Mouse (Mus musculus) left cerebral cortex, postnatal 14 days (tissue): ENCODE measurements around the gene Cnnm3. TPM values are rescaled to one million over a fixed set of nuclear protein-coding genes. Genes with fewer than 3 reads are reported as not detected.

Experiments
- DNase-seq, 2 experiments: peaks; one replicate each; pipeline ENCODE4 v3.0.0; 2021 to 2022; ENCODE audit warnings: low spot score in 2 of 2, mixed read lengths in 1 of 2
- intact Hi-C: fragments of 180-260 bp; cut with DNase I; formaldehyde crosslinking; loops from one replicate; pipeline ENCODE4 v1.15.1; 2025
- microRNA-seq, 2 experiments: library from miRNA; unstranded; fragments of <30 nt; microRNA quantifications; one replicate each; pipeline ENCODE4 v1.2.0; 2022
- total RNA-seq, 2 experiments: library from RNA; stranded (reverse); gene quantifications; 2 replicates each; pipeline ENCODE4 v1.2.3; 2021

Gene Cnnm3
- total RNA-seq, 2 experiments from 2014 or later, result 28.7 to 30.4 TPM

- intact Hi-C loops, result no loop called here
- DNase-seq, result no peak
Measured at GRCm38 (mm10) chr1:36568776-36569175, 57.1 kb downstream of the Cnnm3 start.

DNA sequence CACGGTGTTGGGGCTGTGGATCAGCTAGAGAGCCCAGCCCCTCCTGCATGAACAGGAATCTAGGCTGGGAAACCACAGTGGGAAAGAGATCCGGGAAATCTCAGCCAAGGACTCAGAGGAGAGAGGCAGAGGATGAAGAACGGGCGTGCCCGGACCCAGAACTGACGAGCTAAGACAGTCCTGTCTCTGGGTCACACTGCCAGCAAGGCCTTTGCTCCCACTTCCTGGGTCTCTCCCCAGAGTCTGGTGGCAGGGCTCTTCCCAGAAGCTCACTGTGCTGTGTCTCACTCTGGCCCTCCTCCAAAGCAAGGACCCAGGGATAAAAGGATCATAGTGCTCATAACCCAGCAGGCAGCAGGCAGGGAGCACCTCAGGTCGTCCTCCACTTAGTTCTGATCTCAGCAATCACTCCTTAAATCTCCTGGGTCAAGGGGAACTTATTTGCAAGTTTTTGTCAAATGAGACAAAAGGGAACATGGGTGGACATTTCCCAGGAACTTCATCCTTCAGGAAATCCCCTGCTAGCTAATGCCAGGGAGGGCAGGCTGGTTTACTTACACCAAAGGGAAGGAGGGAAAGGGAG is 58.1 kb downstream of the Cnnm3 start:
- intact Hi-C loops, result no loop called here
- DNase-seq, result no peak

DNA sequence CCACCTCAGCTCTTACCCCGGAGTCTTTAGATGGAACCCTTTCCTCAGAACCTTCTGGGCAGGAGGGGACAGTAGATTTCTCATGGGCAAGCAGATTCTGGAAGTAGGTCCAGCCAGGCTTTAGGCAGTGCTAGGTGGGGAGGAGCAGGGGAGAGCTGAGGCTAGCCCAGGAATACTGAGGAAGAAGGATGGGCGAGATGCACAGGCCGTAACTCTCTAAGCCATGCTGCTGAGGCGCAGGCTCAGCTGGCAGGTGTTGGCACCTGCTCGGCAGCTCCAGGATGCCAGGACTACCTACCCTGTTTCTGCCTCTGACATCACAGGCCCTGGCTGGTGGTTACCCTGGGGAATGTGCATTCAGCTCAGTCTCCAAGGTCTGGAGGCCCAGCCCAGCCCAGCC is 58.7 kb downstream of the Cnnm3 start:
- no peak for DNase-seq
- intact Hi-C loops, result no loop called here

GRCm38 (mm10) chr1:36571627-36572026 is 60.0 kb downstream of the Cnnm3 start:
- DNase-seq, result no peak
- intact Hi-C loops, result no loop called here

DNA sequence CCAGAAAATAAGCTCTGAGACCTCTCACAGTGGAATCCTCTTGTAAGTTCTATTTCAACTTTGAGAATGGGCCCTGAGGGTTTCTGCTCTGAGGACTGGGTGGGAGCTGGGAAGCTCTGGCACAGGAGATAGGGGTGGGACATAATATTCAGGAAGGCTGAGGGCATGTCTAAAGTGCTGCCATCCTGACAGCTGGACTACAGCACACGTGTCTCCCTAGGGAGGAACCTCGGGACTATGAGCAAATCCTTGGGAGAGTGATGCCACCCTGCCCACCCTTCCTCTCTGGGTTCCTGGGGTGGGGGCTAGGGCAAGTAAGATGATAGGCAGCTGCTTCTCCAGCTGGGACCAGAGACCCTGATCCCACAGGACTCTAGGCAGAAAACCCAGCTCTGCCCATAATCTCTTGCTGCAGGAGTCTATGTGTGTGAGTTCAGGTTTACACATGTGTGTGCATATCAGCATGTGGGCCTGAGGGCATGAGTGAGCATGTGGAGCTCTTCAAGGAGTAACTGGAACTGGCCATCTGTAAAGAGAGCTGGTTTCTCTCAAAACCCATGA is 60.6 kb downstream of the Cnnm3 start:
- DNase-seq, result no peak
- intact Hi-C loops, result no loop called here

- intact Hi-C loops, result no loop called here
Measured at GRCm38 (mm10) chr1:36572709-36573108, 61.0 kb downstream of the Cnnm3 start.

DNA sequence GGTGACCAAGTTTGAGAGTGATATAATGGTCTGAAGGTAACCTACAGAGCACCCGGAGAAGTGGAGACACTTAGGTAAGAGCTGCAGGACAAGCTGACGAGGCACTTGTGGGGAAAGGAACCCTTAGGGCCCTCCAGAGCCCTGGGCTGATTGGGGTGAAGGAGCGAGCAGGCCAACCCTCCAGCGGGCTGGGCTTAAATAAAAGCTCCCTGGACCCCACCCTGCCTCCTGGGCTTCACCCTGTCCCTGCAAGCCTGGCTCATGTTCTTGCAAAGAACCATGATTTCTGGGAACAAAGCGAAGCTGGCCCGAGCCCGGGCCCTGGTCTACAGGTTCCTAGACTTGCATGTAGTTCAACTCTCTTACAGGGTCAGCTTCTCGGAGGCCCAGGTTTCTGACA is 61.9 kb downstream of the Cnnm3 start:
- DNase-seq, result no peak
- intact Hi-C loops, result no loop called here

More at GRCm38 (mm10) chr1:36572709-36573108, 61.0 kb downstream of the Cnnm3 start:
- no peak for DNase-seq

- intact Hi-C loops, result no loop called here
- no peak for DNase-seq
Measured at GRCm38 (mm10) chr1:36574196-36574955, 62.7 kb downstream of the Cnnm3 start.

- DNase-seq, result no peak
- intact Hi-C loops, result no loop called here
Measured at GRCm38 (mm10) chr1:36575347-36575746, 63.7 kb downstream of the Cnnm3 start.

GRCm38 (mm10) chr1:36576991-36577675 is 65.5 kb downstream of the Cnnm3 start:
- intact Hi-C loops, result no loop called here

More at GRCm38 (mm10) chr1:36576991-36577675, 65.5 kb downstream of the Cnnm3 start:
- no peak for DNase-seq

Small RNAs within 50 kb of the gene (microRNA-seq; reads per million reads assigned to microRNA genes)
- gene Gm47280, result 0 reads per million in 2 experiments

Other genes with a start within 250 kb of the Cnnm3 start
- under 1 TPM; 0.26 to 0.61 TPM for gene Neurl3, start 237.2 kb upstream of the Cnnm3 start, total RNA-seq
- gene Arid5a, start 204.1 kb upstream of the Cnnm3 start, total RNA-seq, result 10 to 100 TPM; 14.7 to 16.9 TPM
- gene Kansl3, start 142.7 kb upstream of the Cnnm3 start, total RNA-seq, result 10 to 100 TPM; 59.4 to 65.3 TPM
- gene Fer1l5, start 139.6 kb upstream of the Cnnm3 start, total RNA-seq, result not detected
- gene Lman2l, start 66.6 kb upstream of the Cnnm3 start, total RNA-seq, result 10 to 100 TPM; 37.4 to 41.7 TPM
- gene Cnnm4, start 40.2 kb upstream of the Cnnm3 start, total RNA-seq, result 10 to 100 TPM; 12.6 to 13.5 TPM
- gene Ankrd23, start 25.0 kb downstream of the Cnnm3 start, total RNA-seq, result 1 to 10 TPM; 5.2 to 6.4 TPM
- not detected for gene Gm42417, start 27.6 kb downstream of the Cnnm3 start, total RNA-seq
- 10 to 100 TPM; 13.9 to 18.7 TPM for gene Ankrd39, start 35.6 kb downstream of the Cnnm3 start, total RNA-seq
- 10 to 100 TPM; 16.2 to 20.2 TPM for gene Sema4c, start 46.5 kb downstream of the Cnnm3 start, total RNA-seq
- gene Fam178b, start 171.3 kb downstream of the Cnnm3 start, total RNA-seq, result under 1 TPM in 1 of 2 experiments, not detected in 1; 0.53 TPM
- gene Cox5b, start 179.6 kb downstream of the Cnnm3 start, total RNA-seq, result 100 to 1,000 TPM; 688 to 718 TPM
- gene 4933424G06Rik, start 198.3 kb downstream of the Cnnm3 start, total RNA-seq, result 1 to 10 TPM; 1.3 to 1.7 TPM
- gene Actr1b, start 202.6 kb downstream of the Cnnm3 start, total RNA-seq, result 100 to 1,000 TPM; 273 to 294 TPM
- gene Zap70, start 249.9 kb downstream of the Cnnm3 start, total RNA-seq, result 1 to 10 TPM; 1.7 TPM